Mouse (Mus musculus) bone marrow macrophage, adult 2 months (primary cell): Measurements from ENCODE around the gene Me1.

Experiments
- CTCF ChIP-seq: IDR thresholded peaks from 2 replicates; pipeline ENCODE4 v1.5.1; 2012; ENCODE audit warnings: low read depth, mild to moderate bottlenecking, low read length, moderate library complexity
- POLR2A ChIP-seq: IDR thresholded peaks from 2 replicates; pipeline ENCODE4 v1.6.1; 2012; ENCODE audit warnings: mild to moderate bottlenecking, low read depth, low read length, borderline replicate concordance

- TF ChIP-seq POLR2A (no peak), CTCF (no peak)
Measured at GRCm38 (mm10) chr9:86646807-86647206, 48.9 kb downstream of the Me1 start.
